Mouse (Mus musculus) limb, embryonic 10.5 days (tissue): Measurements from ENCODE around the gene Trit1. TPM values are rescaled to one million over a fixed set of nuclear protein-coding genes. Genes with fewer than 3 reads are reported as not detected.
A peak's percentile ranks its signal among the peaks of the same experiment; 100 is the strongest.
"Not testable (repeated sequence)": the region's sequence is repeated elsewhere in the genome, so short reads cannot be mapped to it uniquely, and the experiment has no call there.

Experiments used
- DNase-seq: peaks from one replicate; pipeline ENCODE4 v3.0.0-alpha.2; 2017; ENCODE audit warnings: low spot score
- H3K27ac ChIP-seq: fragments of 300-500 bp; sonication (generic); 2 replicates; pipeline ENCODE4 v1.5.1; 2016; ENCODE audit warnings: mild to moderate bottlenecking
- H3K27me3 ChIP-seq: fragments of 300-500 bp; sonication (generic); 2 replicates; pipeline ENCODE4 v1.6.1; 2016; ENCODE audit warnings: low read depth, mild to moderate bottlenecking; ENCODE audit not compliant: poor library complexity, severe bottlenecking
- H3K36me3 ChIP-seq: fragments of 300-500 bp; sonication (generic); 2 replicates; pipeline ENCODE4 v1.6.1; 2016; ENCODE audit warnings: mild to moderate bottlenecking, moderate library complexity
- H3K4me1 ChIP-seq: fragments of 300-500 bp; sonication (generic); 2 replicates; pipeline ENCODE4 v1.6.1; 2016
- H3K4me3 ChIP-seq: fragments of 300-500 bp; sonication (generic); 2 replicates; pipeline ENCODE4 v1.5.1; 2016; ENCODE audit warnings: mild to moderate bottlenecking, moderate library complexity
- H3K9me3 ChIP-seq: fragments of 300-500 bp; sonication (generic); replicated peaks from 2 replicates; pipeline ENCODE4 v1.6.1; 2016; ENCODE audit warnings: mild to moderate bottlenecking
- WGBS: fragments of 180-500 bp; shearing (Covaris S2); methylation state at CpG from one replicate; pipeline ENCODE4 v1.1.7; 2016; 5-methylcytosine and 5-hydroxymethylcytosine counted together
- polyA plus RNA-seq: library from polyadenylated mRNA; unstranded; fragments of >200 nt; fragmentation: Nextera tagmentation; extraction: Ambion mirVana; gene quantifications from 2 replicates; pipeline ENCODE4 v1.2.1, GENCODE M21; 2016

Gene Trit1
- polyA plus RNA-seq, 1 experiment from 2014 or later, result 17.8 TPM

- DNase-seq, result no peak
- Histone ChIP-seq H3K9me3 (no peaks in the 10 kb centered on the region), H3K4me1 (peaks cover 67% of the 10 kb centered on the region), H3K36me3 (peaks cover 22% of the 10 kb centered on the region), H3K27me3 (peaks cover 33% of the 10 kb centered on the region), H3K4me3 (no peak overlapping the region), H3K27ac (no peak overlapping the region)
- WGBS, result 69% methylated on average over 17 of the region's 17 CpGs
These were observed 15.6 kb upstream of the Trit1 start for GRCm38 (mm10) chr4:123000617-123001342.

GRCm38 (mm10) chr4:123005054-123005966 lies 11.1 kb upstream of the Trit1 start:
- H3K36me3 ChIP-seq, result peaks cover 17% of the 10 kb centered on the region
- no peak overlapping the region for H3K4me3 ChIP-seq
- H3K27me3 ChIP-seq, result peaks cover 6% of the 10 kb centered on the region; the same call in 1 of the 2 replicates
- DNase-seq, result no peak
- H3K27ac ChIP-seq, result peak overlapping the region; percentile 32; the same call in 1 of the 2 replicates
- H3K9me3 ChIP-seq, result no peaks in the 10 kb centered on the region
- 45% methylated on average over 15 of the region's 15 CpGs for WGBS
- peaks cover 25% of the 10 kb centered on the region for H3K4me1 ChIP-seq

- H3K27ac ChIP-seq, H3K36me3 ChIP-seq, H3K4me3 ChIP-seq, DNase-seq, H3K9me3 ChIP-seq, H3K27me3 ChIP-seq: not testable (repeated sequence)
- peaks cover 27% of the 10 kb centered on the region for H3K4me1 ChIP-seq
- WGBS, result 91% methylated on average over 4 of the region's 4 CpGs
These were observed 3.9 kb upstream of the Trit1 start for GRCm38 (mm10) chr4:123012501-123012900.

GRCm38 (mm10) chr4:123013346-123013945 lies 3.0 kb upstream of the Trit1 start:
- H3K27me3 ChIP-seq, result no peaks in the 10 kb centered on the region
- H3K9me3 ChIP-seq, result no peaks in the 10 kb centered on the region
- peaks cover 36% of the 10 kb centered on the region for H3K4me1 ChIP-seq
- 72% methylated on average over 5 of the region's 5 CpGs for WGBS
- no peak overlapping the region for H3K27ac ChIP-seq
- no peak overlapping the region for H3K4me3 ChIP-seq
- DNase-seq, result no peak
- H3K36me3 ChIP-seq, result peaks cover 2% of the 10 kb centered on the region

- Histone ChIP-seq H3K27ac (no peak overlapping the region), H3K4me1 (peaks cover 41% of the 10 kb centered on the region), H3K9me3 (no peaks in the 10 kb centered on the region), H3K4me3 (no peak overlapping the region), H3K36me3 (peaks cover 7% of the 10 kb centered on the region), H3K27me3 (no peaks in the 10 kb centered on the region)
- DNase-seq, result no peak
- WGBS, result 74% methylated on average over 3 of the region's 3 CpGs
These were observed 2.4 kb upstream of the Trit1 start for GRCm38 (mm10) chr4:123013949-123014406.

- Histone ChIP-seq H3K4me3 (no peak overlapping the region), H3K36me3 (peaks cover 13% of the 10 kb centered on the region), H3K27ac (no peak overlapping the region), H3K4me1 (peaks cover 44% of the 10 kb centered on the region), H3K9me3 (no peaks in the 10 kb centered on the region), H3K27me3 (no peaks in the 10 kb centered on the region)
- DNase-seq, result no peak
- WGBS, result 47% methylated on average over 7 of the region's 7 CpGs
These were observed 1.7 kb upstream of the Trit1 start for GRCm38 (mm10) chr4:123014501-123015282.

GRCm38 (mm10) chr4:123021591-123021990 lies 5.2 kb downstream of the Trit1 start:
- Histone ChIP-seq H3K27me3 (no peaks in the 10 kb centered on the region), H3K9me3 (no peaks in the 10 kb centered on the region), H3K4me1 (peaks cover 23% of the 10 kb centered on the region), H3K27ac (no peak overlapping the region), H3K4me3 (no peak overlapping the region), H3K36me3 (peaks cover 64% of the 10 kb centered on the region)
- DNase-seq, result no peak
- WGBS, result 92% methylated on average over 3 of the region's 3 CpGs

- H3K4me3 ChIP-seq, result no peak overlapping the region
- no peak for DNase-seq
- no peak overlapping the region for H3K27ac ChIP-seq
- WGBS, result 80% methylated on average over 1 of the region's 1 CpGs
- H3K9me3 ChIP-seq, result no peaks in the 10 kb centered on the region
- H3K27me3 ChIP-seq, result no peaks in the 10 kb centered on the region
- H3K36me3 ChIP-seq, result peaks cover 77% of the 10 kb centered on the region
- H3K4me1 ChIP-seq, result peaks cover 13% of the 10 kb centered on the region
These were observed 6.5 kb downstream of the Trit1 start for GRCm38 (mm10) chr4:123022896-123023295.

- peaks cover 82% of the 10 kb centered on the region for H3K36me3 ChIP-seq
- WGBS, result 93% methylated on average over 2 of the region's 2 CpGs
These were observed 9.0 kb downstream of the Trit1 start for GRCm38 (mm10) chr4:123025418-123025817.

GRCm38 (mm10) chr4:123026161-123026560 lies 9.8 kb downstream of the Trit1 start:
- Histone ChIP-seq H3K4me1 (no peaks in the 10 kb centered on the region), H3K27ac (no peak overlapping the region), H3K4me3 (no peak overlapping the region), H3K36me3 (peaks cover 83% of the 10 kb centered on the region), H3K9me3 (no peaks in the 10 kb centered on the region), H3K27me3 (no peaks in the 10 kb centered on the region)
- no peak for DNase-seq
- WGBS, result 98% methylated on average over 13 of the region's 13 CpGs

More at GRCm38 (mm10) chr4:123025418-123025817, 9.0 kb downstream of the Trit1 start:
- no peak overlapping the region for H3K4me3 ChIP-seq
- H3K27ac ChIP-seq, result no peak overlapping the region
- DNase-seq, result no peak
- H3K4me1 ChIP-seq, result no peaks in the 10 kb centered on the region
- H3K27me3 ChIP-seq, result no peaks in the 10 kb centered on the region
- no peaks in the 10 kb centered on the region for H3K9me3 ChIP-seq

GRCm38 (mm10) chr4:123026597-123026996 lies 10.2 kb downstream of the Trit1 start:
- H3K36me3 ChIP-seq, result peaks cover 83% of the 10 kb centered on the region
- WGBS, result 88% methylated on average over 4 of the region's 4 CpGs
- no peaks in the 10 kb centered on the region for H3K27me3 ChIP-seq
- no peak for DNase-seq
- no peak overlapping the region for H3K4me3 ChIP-seq
- no peak overlapping the region for H3K27ac ChIP-seq
- H3K9me3 ChIP-seq, result no peaks in the 10 kb centered on the region
- no peaks in the 10 kb centered on the region for H3K4me1 ChIP-seq

- H3K36me3 ChIP-seq, result peaks cover 77% of the 10 kb centered on the region
- H3K27ac ChIP-seq, result no peak overlapping the region
- WGBS, result 92% methylated on average over 2 of the region's 2 CpGs
- H3K27me3 ChIP-seq, result no peaks in the 10 kb centered on the region
- DNase-seq, result no peak
- no peaks in the 10 kb centered on the region for H3K9me3 ChIP-seq
- H3K4me3 ChIP-seq, result no peak overlapping the region
- H3K4me1 ChIP-seq, result no peaks in the 10 kb centered on the region
These were observed 18.4 kb downstream of the Trit1 start for GRCm38 (mm10) chr4:123034841-123035240.
